Mouse (Mus musculus): ENCODE results near the gene Nkx6-1.

Nkx6-1 gene

DNA sequence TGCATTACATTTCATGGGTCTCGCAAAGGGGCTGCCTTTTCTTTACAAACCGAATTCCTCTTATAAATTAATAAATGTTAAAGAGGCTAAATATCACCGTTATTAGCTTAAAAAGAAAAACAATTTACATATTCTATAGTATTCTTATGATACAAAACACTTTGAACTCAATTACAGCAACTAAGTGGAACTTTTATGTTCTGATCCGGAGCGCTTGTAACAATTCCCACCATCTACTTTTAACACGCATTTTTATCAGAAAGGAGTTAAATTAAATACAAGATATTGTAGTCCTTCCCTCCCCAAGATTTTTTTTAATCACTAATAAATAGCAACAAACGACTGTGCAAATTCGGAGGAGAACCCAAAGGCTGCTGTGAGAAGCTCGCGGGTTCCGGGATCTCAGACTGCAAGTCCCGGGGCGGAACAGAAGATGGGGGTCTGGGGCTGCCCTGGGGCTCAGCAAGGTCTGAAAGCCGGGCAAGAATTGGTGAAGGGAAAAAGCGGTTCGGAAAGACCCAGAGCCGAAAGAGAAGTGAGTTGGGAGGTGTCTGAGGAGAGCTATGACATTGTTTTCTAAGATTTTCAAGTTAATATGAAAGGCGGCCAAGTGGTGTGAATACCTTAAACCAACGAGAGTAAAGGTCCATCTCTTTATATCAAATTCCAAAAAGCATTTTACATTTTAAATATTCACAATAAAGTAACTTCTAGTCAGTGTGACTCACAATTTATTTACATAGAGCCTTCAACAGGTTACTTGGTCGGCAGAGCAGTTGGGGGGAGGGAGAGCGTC is 6.4 kb downstream of the Nkx6-1 start:
- DNase-seq, result no peak

DNA sequence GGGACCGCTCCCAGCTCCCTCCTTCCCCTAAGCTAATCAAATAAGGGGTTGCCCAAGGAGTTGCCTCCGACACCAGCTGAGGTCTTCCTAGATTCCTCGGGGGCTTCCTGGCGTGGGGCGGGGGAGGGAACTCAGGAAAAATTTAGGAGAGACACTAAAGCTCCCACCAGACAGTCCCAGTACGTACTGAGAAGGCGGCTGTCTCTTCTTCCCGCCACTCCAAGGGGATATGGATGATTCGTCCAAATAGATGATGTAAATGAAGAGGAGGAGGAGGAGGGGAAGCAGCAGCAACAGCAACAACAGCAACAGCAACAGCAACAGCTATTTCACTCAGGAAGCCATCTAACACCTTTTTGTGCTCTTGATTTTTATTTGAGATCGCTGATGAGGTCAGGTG is 7.1 kb downstream of the Nkx6-1 start:
- DNase-seq, result no peak

DNA sequence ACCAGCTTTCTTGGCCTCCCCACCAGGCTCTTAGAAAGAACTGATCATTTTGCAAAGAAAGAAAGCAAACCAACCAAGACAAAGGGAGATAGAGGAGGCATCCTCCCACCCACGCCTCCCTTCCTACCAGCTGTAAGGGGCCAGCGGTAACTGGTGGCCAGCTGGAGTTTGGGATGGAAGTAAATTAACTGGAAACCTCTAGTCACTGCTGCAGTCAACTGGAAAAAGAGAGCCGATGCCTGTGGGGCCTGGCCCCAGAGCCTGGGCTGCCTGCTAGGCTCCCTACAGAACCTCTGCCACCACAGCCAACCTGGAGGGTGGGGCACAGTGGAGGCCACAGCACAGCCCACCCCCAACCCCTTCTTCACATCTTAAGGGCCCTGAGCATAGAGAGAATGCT is 8.7 kb downstream of the Nkx6-1 start:
- DNase-seq, result no peak

DNA sequence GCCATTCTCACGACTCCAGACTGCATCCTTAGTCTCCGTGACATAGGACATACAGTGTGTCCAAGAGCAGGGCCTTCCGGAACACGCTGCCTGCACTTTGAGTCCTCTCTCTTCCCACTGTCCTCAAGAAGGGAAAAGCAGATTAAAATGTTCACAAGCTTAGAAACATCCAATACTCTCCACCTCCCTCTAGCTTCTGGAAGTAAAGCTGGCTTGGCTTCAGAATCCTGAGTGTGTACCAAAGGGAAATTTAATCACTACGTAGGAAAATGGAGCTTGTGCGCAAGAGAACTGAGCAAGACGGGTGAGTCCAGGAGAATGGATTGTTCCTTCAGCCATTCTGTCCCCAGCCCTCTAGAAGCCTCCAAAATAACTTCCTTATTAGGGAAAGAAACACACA is 9.4 kb downstream of the Nkx6-1 start:
- no peak for DNase-seq

DNA sequence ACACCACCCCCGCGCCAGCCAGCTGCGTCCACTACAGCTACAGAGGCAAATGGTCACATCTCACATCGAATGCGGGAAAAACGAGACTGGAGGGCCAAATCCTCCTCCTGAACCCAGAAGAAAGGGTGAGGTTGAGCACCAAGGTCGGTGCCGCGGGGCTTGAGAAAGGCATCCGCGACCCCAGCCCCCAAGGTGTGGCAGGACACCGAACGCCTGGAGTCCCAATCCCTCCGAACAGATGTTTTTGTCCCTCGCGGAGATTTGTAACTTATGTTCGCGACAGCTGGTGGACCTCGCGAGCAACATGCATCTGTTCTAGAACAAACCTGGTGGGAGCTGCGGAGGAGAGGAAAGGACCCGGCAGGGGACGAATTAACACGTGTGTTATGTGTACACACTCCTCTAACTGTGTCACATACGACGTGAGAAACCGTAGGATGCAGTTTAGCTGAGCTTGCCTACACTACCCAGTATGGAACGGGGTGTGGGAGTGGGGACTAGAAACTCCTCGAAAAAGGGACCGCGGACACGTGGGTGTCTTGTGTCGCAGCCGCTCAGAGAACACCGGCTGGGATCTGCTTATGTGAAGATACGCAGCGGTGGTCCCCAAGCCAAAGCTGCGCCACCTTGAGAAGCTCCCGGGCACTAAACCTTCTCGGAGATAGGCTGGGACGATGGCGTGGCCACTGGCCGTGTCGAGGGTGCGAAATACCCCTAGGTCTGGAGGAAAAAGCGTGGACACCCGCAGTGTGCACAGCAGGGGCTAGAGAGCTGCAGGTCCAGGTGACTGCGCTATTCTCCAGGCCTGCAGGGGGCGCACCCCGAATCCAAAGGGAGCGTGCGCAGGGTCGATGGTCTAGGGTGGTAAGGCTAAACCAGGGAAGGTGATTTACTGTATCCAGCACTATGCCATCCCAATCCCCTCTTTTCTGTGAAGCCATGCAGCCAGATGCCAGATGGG is 16.8 kb downstream of the Nkx6-1 start:
- no peak for DNase-seq

DNA sequence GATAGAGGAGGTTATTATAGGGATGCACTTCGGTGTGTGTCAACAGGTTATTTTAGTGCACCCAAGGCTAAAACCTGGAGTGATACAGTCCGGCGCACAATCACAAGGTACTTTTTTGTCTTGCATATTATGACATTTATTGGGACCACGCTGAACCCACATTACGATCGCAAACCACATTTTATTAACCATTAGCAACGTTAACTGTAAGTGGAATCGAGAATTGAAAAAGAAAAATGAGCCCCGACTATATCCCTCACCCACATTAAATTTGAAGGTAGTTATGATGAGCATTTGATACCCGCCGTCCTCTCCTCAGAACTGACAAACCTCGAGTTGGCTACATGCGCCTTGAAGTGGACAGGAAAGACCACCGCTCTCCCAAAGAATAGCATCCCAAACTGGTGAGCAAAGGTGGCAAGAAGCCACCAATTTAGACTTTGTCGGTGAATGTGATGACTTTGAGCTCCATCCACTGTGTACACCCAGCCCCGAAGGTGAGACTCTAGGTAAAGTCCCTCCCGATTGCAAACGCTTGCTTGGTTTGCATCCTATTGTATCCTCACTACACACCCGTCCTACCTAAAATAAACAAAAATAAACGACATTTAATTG is 17.7 kb downstream of the Nkx6-1 start:
- DNase-seq, result no peak

DNA sequence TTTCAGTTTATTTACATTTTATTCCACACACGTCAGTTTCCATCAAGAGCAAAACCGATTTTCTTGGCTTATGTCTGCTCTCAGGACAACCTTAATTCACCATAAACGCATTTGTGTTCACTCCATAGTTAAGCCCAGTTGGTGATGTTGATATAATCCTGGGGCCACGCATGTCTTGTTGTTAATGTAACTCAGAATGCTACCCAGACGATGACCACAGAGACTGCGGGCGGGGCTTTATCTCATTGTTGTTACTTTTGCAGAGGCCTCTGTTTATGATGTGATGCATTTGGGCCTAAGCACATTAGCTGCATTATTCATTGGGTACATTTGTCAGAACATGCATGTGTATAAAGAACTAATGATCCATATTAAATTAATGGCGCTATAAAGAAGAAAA is 19.7 kb downstream of the Nkx6-1 start:
- no peak for DNase-seq

DNA sequence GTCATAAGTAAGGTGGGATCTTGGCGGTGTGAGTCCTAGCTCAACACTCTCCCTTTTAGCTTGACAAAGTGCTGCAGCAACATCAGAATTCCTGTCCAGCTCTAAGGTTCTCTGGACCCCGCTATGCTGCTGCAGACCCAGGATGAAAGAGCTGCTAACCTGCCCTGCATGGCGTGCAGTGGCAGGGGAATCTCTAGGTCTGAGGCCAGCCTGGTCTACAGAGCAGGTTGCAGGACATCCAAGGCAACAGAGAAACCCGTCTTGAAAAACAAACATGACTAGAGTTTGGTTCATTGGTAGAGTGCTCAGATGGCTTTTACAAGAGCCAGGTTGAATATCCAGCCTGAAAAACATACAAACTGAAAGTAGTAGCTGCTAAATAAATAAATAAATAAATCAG is 26.7 kb downstream of the Nkx6-1 start:
- no peak for DNase-seq

Measured in cerebellum, adult 9-10 months (tissue).